Mouse (Mus musculus) embryo, embryonic 11.5 days (tissue): ENCODE results near the gene Mad2l2.
"Not testable (repeated sequence)": the region's sequence is repeated elsewhere in the genome, so short reads cannot be mapped to it uniquely, and the experiment has no call there.

Experiments used
- DNase-seq: peaks from one replicate; pipeline ENCODE4 v3.0.0-alpha.2; 2012; ENCODE audit warnings: low read depth, low spot score

The Mad2l2 gene

DNA sequence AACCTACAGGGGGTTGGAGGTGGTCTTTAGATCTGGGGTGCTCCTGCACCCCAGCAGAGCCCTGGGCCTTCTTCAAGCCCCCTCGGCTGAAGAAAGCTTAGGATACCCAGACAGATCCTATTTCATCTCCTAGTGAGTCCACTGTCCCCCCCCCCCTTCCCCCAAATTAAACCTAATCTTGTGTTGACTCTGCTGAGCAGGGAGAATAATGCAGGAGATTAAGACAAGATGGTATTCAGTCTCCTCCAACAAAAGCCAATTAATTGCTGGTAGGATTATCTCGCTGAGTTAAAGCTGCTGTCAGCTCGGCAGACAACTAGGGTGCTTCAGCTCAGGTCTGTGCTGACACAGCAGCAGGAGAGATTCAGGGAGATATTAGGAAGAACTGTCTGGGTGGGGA, 41.1 kb downstream of the Mad2l2 start:
- DNase-seq: no peak

DNA sequence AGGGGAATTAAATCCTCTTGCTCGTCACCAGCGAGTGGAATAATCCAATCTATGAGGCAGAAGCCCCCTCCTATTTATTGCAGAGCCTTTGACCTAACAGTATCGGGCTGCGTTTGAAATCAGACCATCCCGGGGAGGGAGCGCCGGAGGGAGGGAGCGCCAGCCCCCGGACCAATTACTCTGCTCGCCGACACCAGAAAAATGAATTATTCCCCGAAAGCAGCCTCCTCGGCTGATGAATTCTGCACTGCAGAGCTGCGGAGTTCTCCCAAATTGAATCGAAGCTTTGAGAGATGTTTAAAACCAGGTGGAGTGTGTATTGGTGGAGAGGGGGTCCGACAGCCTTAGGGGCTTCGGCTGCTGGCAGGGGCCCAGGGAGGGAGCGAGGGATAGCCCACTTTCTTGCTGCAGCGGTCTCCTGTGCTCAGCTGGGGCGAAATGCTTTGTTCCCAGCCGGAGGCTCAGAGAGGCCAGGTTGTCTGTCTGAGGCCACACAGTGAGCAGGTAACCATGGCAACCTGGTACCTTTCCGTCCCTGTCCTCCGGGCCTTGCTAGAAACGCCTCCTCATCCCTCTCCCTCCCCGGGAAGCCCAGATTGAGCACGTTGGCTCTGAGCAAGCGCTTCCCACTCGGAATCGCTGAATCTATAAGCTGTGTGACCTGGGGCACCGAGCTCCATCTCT, 43.8 kb downstream of the Mad2l2 start:
- no peak for DNase-seq

DNA sequence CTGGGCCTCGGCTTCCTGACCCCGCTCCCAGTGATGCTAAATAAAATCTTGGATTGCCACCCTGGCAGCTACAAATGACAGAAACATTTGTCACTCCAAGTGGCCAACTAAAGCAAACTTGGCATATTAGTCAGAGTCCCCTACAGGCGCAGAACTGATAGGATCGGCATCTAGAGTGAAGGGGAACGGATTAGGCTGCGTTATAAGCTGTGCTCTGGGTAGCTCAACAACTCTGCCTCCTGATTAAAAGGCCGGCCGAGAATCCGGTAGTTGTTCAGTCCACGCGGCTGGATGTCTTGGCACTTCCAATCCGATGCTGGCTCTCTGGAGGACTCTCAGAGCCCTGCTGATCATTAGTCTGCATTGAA, 44.3 kb downstream of the Mad2l2 start:
- no peak for DNase-seq

DNA sequence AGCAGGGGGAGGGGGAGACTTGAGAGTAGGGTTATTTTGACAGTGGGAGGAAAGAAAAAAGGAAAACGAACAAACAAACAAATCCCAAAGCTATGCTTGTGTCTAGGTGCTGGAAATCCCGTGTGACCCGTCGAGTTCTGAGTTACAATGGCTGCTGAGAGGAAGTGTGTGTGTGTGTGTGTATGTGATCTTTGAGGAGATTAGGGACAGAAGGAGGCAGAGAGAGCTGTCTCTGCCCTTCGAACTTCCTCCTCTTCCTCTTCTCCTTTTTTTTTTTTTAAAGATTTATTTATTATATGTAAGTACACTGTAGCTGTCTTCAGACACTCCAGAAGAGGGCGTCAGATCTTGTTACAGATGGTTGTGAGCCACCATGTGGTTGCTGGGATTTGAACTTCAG, 46.4 kb downstream of the Mad2l2 start:
- not testable (repeated sequence) for DNase-seq

DNA sequence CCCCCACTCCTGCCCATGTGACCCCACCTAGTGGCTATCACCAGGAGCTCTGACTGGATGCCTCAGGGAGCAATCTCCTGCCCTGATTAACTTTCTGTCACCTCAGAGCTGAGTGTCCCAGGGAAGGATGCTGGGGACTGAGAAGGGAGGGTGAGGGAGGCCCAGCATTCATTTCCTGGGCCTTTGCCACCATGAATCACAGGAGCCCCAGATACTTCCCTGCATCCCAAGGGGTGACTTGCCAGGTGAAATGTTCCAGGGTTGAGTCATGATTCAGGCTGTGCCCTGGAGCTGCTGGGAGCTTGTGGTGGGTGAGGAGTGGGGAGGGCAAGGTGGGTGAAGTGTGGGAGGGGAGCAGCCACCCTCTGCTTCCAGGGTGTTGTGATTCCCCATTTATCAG, 47.5 kb downstream of the Mad2l2 start:
- DNase-seq: no peak

DNA sequence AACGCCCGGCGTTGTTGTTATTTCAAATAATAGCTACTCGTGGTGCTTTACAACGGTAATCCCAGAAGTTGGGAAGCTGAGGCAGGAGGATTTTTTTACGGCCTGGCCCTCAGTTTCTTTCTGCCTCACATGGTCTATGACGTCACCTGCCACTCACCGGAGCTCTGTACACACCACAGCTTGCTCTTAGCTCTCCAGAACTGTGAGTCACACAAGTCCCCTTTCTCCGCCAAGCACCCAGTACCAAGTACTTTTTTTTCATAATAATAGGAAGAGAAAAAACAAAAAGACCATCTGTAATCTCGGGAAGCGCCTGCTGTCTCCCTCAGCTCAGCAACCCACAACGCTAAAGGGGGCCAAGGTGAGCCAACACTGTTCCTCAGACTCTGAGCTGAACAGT, 51.3 kb downstream of the Mad2l2 start:
- no peak for DNase-seq

DNA sequence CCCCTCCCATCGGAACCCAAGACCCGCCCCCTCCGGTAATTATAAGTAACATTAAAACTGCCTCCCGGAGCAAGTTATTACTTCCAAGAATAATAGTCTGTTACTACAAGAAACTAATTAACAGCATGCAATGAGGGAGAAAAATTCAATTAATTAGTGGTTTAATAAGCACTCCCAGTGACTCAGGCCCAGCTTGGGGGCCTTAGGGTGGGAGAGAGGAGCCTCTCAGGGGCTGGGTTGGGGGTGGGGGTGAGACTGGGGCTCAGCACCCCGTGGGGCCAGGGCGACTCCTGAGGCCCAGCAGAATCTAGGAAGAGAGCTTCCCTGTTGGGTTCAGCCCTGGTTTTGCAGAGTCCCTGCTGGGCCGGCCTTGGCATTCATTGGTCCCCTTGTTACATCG, 52.2 kb downstream of the Mad2l2 start:
- DNase-seq: no peak

DNA sequence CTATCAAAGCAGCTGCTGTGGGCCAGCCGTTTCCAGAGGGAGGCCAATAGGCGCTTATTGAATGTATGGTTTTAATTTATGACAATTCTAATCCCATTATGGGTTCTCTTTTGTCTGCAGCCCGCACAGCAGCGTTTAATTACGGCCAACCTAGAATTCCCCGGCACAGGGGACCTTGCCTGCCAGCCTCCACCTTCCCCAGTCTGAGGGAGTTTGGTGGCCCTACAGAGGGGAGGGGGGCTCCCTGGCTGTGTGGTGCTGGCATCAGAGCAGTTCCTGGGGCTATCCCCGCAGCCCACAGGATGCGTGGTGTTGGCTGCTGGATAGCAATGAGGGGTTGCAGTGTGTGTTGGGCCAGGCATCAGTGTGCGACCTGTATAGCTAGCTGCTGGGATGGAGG, 54.4 kb downstream of the Mad2l2 start:
- no peak for DNase-seq

DNA sequence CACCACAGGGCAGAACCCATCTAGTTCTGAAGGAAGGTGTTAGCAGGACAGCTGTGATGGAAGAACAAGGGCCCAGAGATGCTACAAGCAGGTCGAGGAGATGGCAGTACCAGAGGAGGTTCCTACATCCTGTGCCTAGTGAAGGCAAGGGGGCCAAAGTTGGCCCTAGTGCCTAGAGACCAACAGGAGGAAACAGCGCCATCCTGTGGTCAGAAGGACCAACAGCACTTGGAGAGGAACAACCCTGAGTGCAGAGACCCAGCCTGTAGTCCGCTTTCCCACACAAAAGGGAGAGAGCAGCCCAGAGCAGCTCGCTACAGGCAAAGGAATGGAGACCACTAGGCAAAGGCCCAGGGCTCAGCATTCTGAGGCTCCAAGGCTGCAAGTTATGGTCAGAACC, 55.6 kb downstream of the Mad2l2 start:
- DNase-seq: no peak

DNA sequence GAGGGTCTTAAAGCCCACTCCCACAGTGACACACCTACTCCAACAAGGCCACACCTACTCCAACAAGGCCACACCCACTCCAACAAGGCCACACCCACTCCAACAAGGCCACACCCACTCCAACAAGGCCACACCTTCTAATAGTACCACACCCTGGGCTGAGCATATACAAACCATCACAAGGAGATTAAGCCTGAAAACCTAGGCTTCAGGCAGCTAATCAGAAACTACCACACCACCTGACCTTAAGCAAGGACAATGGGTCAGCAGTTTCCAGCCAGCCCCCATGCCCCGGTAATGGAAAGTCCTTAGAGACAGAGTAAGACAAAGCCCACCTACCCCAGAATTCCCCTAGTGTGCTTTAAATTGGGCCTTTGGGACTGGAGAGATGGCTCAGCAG, 58.6 kb downstream of the Mad2l2 start:
- DNase-seq: not testable (repeated sequence)

DNA sequence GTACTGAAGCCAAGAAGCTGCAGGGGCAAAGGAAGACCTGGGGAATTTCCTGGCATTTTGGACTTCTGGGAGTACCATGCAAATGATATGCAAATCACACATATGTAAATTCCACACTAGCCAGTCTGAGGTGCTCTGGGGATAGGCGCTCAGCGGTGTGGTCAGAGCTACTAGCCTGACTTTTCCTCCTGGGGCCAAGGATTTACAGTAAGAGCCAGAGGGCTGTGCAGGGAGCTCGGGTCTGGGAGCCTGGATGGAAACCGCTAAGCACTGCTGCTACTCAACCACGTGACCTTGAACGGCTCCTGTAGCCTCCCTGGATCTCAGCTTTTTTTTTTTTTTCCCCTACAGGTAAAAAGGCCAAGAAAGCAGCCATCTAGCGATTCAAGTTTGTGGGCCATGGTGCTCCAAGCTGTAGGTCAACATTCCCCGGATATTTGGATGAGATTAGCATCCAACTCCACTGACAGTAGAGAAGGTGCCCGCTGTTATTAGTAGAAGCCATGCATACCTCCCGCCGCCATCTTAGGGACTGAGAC, 62.6 kb downstream of the Mad2l2 start:
- DNase-seq: no peak

DNA sequence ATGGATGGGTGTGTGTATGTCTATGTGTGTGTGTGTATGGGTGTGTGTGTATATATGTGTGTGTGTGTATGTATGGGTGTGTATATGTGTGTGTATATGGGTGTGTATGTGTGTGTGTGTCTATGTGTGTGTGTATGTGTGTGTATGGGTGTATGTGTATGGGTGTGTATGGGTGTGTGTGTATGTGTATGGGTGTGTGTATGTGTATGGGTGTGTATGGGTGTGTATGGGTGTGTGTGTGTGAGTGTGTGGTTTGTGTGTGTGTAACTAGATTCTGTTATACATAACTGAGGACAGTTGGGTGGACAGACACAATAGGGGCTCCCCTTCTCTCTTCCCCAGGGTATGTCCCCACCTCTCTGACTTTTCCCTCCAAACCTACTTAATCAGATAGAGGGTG, 64.2 kb downstream of the Mad2l2 start:
- no peak for DNase-seq
